Mouse (Mus musculus) embryonic facial prominence, embryonic 10.5 days (tissue): ENCODE results near the gene Ppm1n. TPM values are rescaled to one million over a fixed set of nuclear protein-coding genes. Genes with fewer than 3 reads are reported as not detected.

Source experiments
- DNase-seq: peaks from one replicate; pipeline ENCODE4 v3.0.0-alpha.2; 2017; ENCODE audit warnings: low spot score
- H3K27ac ChIP-seq: fragments of 300-500 bp; sonication (generic); replicated peaks from 2 replicates; pipeline ENCODE4 v1.5.1; 2016; ENCODE audit warnings: mild to moderate bottlenecking
- H3K27me3 ChIP-seq: fragments of 300-500 bp; sonication (generic); replicated peaks from 2 replicates; pipeline ENCODE4 v1.6.1; 2016; ENCODE audit warnings: low read depth, mild to moderate bottlenecking; ENCODE audit not compliant: poor library complexity, severe bottlenecking
- H3K36me3 ChIP-seq: fragments of 300-500 bp; sonication (generic); replicated peaks from 2 replicates; pipeline ENCODE4 v1.6.1; 2016; ENCODE audit warnings: mild to moderate bottlenecking, moderate library complexity
- H3K4me1 ChIP-seq: fragments of 300-500 bp; sonication (generic); 2 replicates; pipeline ENCODE4 v1.6.1; 2016
- H3K4me3 ChIP-seq: fragments of 300-500 bp; sonication (generic); 2 replicates; pipeline ENCODE4 v1.5.1; 2016; ENCODE audit warnings: mild to moderate bottlenecking, moderate library complexity
- H3K9me3 ChIP-seq: fragments of 300-500 bp; sonication (generic); 2 replicates; pipeline ENCODE4 v1.6.1; 2016; ENCODE audit warnings: mild to moderate bottlenecking
- WGBS: fragments of 180-500 bp; shearing (Covaris S2); methylation state at CpG from one replicate; pipeline ENCODE4 v1.1.7; 2016; 5-methylcytosine and 5-hydroxymethylcytosine counted together
- polyA plus RNA-seq: library from polyadenylated mRNA; unstranded; fragments of >200 nt; fragmentation: Nextera tagmentation; extraction: Ambion mirVana; gene quantifications from 2 replicates; pipeline ENCODE4 v1.2.1, GENCODE M21; 2016

The Ppm1n gene
- polyA plus RNA-seq, 1 experiment from 2014 or later = not detected

DNA sequence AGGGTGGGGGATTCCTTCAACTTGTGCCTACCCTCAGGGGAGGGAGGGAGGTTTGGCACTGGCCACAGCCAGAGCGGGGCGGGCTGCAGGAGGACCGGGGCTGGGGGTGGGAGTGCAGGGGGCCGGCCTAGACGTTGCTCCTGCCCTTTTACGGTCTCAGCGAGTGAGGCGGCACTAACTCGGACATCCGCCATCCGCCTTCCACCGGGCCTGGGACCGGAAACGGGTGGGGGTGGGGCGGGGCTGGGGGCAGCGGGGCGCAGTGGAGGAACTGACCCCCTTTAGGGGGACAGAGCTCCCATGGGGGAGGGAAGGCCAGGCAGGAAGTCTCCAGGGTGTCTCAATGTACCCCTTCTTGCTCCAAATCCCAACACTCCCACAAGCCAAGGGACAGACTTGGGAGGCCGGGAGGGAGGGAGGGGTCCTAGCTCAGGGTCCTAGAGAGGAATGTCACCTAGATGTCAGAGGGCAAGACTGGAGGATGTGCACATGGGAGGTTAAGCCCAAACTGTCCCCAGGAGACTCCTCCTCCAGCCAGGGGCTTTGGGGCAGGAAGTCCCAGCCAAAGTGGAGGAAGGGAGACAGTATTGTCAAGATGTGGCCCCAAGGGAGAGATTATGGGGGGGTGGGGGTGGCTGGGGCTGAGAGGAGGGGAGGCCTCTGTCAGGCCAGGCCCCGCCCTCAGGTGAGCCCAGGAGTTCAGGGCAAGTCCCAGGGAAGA, 10.0 kb downstream of the Ppm1n start:
- H3K27me3 ChIP-seq = 0 out of 2 replicates have a peak, but pooled peaks cover 1% of the 10 kb centered on the region
- peak overlapping the region; percentile 75 for H3K4me3 ChIP-seq
- peak; percentile 78 for DNase-seq
- no peaks in the 10 kb centered on the region for H3K9me3 ChIP-seq
- peak overlapping the region; percentile 90 for H3K27ac ChIP-seq
- WGBS = under 1% methylated on average over 19 of the region's 19 CpGs
- H3K36me3 ChIP-seq = peaks cover 34% of the 10 kb centered on the region
- H3K4me1 ChIP-seq = peaks cover 46% of the 10 kb centered on the region

DNA sequence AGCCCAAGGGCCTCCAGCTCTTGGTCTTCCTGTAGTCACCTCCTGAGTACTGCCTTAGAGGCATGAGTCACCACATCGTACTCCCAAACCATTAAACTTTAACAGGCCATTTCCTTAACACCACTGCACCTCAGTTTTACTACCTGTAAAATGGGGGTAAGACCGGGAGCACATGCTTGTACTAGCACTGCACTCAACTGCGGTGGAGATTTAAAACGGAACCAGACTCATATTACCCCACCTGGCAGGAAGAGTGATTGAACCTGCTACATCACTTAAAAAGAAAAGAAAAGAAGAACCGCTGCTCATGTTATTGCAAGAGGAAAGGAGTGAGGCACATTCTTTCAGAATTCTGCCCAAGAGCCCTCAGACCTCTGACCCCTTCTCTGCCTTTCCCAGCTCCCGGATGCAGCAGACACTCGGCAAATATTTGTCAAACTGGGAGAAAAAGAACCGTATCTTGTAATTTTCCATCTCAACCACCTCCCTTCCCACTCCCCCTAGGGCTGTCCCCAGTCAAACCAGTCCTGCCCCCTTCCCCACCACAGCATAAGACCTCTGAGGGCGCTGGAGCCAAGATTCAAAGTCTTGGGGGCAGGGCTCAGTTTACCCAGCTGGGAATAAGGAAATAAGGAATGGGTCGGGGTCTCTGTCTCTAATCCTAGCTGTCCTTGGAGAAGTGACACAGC, 10.7 kb downstream of the Ppm1n start:
- DNase-seq = peak; percentile 21
- WGBS = 39% methylated on average over 10 of the region's 10 CpGs
- Histone ChIP-seq H3K4me1 (peaks cover 46% of the 10 kb centered on the region), H3K27ac (peak overlapping the region; percentile 90), H3K36me3 (peaks cover 42% of the 10 kb centered on the region), H3K27me3 (no peaks in the 10 kb centered on the region), H3K9me3 (no peaks in the 10 kb centered on the region), H3K4me3 (peak overlapping the region; percentile 75)

GRCm38 (mm10) chr7:19267051-19267450, 12.8 kb downstream of the Ppm1n start:
- Histone ChIP-seq H3K4me1 (peaks cover 40% of the 10 kb centered on the region), H3K9me3 (no peaks in the 10 kb centered on the region), H3K27ac (no peak overlapping the region), H3K36me3 (peaks cover 63% of the 10 kb centered on the region), H3K4me3 (no peak overlapping the region), H3K27me3 (no peaks in the 10 kb centered on the region)
- WGBS = 75% methylated on average over 10 of the region's 10 CpGs
- no peak for DNase-seq

- H3K36me3 ChIP-seq = peaks cover 71% of the 10 kb centered on the region
- 85% methylated on average over 10 of the region's 10 CpGs for WGBS
- no peak overlapping the region for H3K27ac ChIP-seq
- H3K27me3 ChIP-seq = no peaks in the 10 kb centered on the region
- DNase-seq = no peak
- no peak overlapping the region for H3K4me3 ChIP-seq
- H3K4me1 ChIP-seq = peaks cover 40% of the 10 kb centered on the region
- H3K9me3 ChIP-seq = no peaks in the 10 kb centered on the region
Observed at GRCm38 (mm10) chr7:19265928-19266822, 13.7 kb downstream of the Ppm1n start.

- H3K4me1 ChIP-seq = peaks cover 32% of the 10 kb centered on the region
- H3K9me3 ChIP-seq = no peaks in the 10 kb centered on the region
- peaks cover 82% of the 10 kb centered on the region for H3K36me3 ChIP-seq
- no peak for DNase-seq
- no peak overlapping the region for H3K4me3 ChIP-seq
- 86% methylated on average over 7 of the region's 7 CpGs for WGBS
- no peaks in the 10 kb centered on the region for H3K27me3 ChIP-seq
- no peak overlapping the region for H3K27ac ChIP-seq
Observed at GRCm38 (mm10) chr7:19265147-19265546, 14.7 kb downstream of the Ppm1n start.

GRCm38 (mm10) chr7:19258336-19258735, 21.5 kb downstream of the Ppm1n start:
- no peak for DNase-seq
- no peaks in the 10 kb centered on the region for H3K9me3 ChIP-seq
- H3K27me3 ChIP-seq = no peaks in the 10 kb centered on the region
- peaks cover 86% of the 10 kb centered on the region for H3K36me3 ChIP-seq
- peaks cover 6% of the 10 kb centered on the region for H3K4me1 ChIP-seq
- 81% methylated on average over 3 of the region's 3 CpGs for WGBS
- H3K27ac ChIP-seq = no peak overlapping the region
- H3K4me3 ChIP-seq = no peak overlapping the region

DNA sequence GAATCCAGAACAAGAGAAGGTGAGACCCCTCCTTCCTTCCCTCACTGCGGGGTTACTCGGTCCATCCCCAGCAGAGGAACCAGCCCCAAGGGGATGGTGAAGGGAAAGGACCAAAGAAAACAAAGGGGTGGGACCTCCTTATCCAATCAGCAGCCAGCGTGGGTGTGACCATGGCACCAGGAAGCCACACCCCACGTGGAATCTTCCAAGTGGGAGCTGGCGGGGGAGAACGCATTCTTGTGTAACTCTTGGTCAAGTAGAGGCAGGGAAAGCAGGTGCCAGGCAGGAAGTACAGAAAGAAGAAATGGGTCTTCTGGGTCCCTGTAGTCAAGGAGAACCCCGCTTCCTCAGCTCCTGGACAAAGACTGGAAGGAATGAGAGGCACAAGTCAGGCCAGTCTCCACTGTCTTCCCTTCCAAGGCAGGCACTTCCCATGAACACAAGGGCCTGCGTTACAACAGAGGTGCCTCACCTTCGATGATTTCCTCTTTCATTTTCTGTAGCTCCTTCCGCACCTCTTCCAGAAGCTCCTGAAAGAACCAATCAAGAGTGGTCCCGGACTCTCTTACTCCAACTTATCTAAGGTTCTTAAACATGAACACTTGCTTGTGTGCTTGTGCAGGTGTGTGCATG, 22.4 kb downstream of the Ppm1n start:
- peaks cover 78% of the 10 kb centered on the region for H3K36me3 ChIP-seq
- H3K27ac ChIP-seq = no peak overlapping the region
- DNase-seq = peak; percentile 74
- no peaks in the 10 kb centered on the region for H3K9me3 ChIP-seq
- no peaks in the 10 kb centered on the region for H3K27me3 ChIP-seq
- 0 out of 2 replicates have a peak overlapping the region, but pooled peaks have one; percentile 23 for H3K4me3 ChIP-seq
- H3K4me1 ChIP-seq = peaks cover 6% of the 10 kb centered on the region
- WGBS = 34% methylated on average over 11 of the region's 11 CpGs

DNA sequence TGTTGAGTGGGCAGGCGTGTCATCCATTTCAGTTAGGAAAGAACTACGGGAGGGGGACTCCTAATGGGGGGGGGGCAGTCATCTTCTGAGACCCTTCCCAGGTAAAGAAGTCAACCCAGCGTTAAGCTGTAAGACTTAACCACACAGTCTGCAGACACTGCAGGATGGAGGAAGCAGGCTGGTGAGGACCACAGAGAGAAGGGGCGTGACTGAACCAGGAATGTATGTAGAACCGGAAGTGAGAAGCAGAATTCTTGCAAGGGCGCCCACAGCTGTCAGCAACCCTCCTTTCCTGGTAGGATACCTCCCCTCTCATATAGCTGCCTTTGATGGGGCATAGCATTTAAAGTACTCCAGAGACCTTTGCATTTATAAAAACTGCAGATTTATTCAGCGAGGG, 23.3 kb downstream of the Ppm1n start:
- 86% methylated on average over 7 of the region's 7 CpGs for WGBS
- H3K36me3 ChIP-seq = peaks cover 69% of the 10 kb centered on the region
- peaks cover 6% of the 10 kb centered on the region for H3K4me1 ChIP-seq
- DNase-seq = no peak
- H3K27me3 ChIP-seq = no peaks in the 10 kb centered on the region
- no peaks in the 10 kb centered on the region for H3K9me3 ChIP-seq
- H3K27ac ChIP-seq = no peak overlapping the region
- no peak overlapping the region for H3K4me3 ChIP-seq

DNA sequence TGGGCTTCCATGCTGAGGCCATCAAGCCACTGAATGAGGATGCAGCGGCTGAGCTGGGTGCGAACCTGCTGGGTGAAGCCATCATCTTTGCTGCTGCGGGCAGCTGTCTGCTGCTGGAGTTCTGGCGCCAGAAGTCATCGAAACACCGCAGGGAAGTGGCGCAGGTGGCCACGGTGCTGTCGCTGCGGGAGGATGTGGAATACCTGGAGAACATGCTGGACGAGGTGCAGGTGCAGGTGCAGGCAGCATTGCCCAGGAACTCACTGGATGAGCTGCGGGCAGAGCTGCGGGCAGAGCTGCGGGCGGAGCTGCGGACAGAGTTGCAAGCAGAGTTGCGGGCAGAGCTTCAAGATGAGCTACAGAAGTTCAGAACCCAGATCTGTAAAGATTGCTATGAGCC, 24.5 kb downstream of the Ppm1n start:
- Histone ChIP-seq H3K9me3 (no peaks in the 10 kb centered on the region), H3K27ac (no peak overlapping the region), H3K27me3 (no peaks in the 10 kb centered on the region), H3K4me3 (no peak overlapping the region), H3K36me3 (peaks cover 57% of the 10 kb centered on the region), H3K4me1 (peaks cover 6% of the 10 kb centered on the region)
- DNase-seq = no peak
- 86% methylated on average over 17 of the region's 17 CpGs for WGBS

- H3K4me3 ChIP-seq = no peak overlapping the region
- H3K27ac ChIP-seq = no peak overlapping the region
- no peak for DNase-seq
- peaks cover 40% of the 10 kb centered on the region for H3K36me3 ChIP-seq
- 65% methylated on average over 5 of the region's 5 CpGs for WGBS
- peaks cover 6% of the 10 kb centered on the region for H3K4me1 ChIP-seq
- H3K9me3 ChIP-seq = no peaks in the 10 kb centered on the region
- H3K27me3 ChIP-seq = no peaks in the 10 kb centered on the region
Observed at GRCm38 (mm10) chr7:19253437-19253836, 26.4 kb downstream of the Ppm1n start.

- DNase-seq = no peak
- WGBS = 83% methylated on average over 4 of the region's 4 CpGs
Observed at GRCm38 (mm10) chr7:19252078-19252477, 27.8 kb downstream of the Ppm1n start.

GRCm38 (mm10) chr7:19247511-19247910, 32.4 kb downstream of the Ppm1n start:
- no peak overlapping the region for H3K4me3 ChIP-seq
- no peak overlapping the region for H3K27ac ChIP-seq
- peaks cover 44% of the 10 kb centered on the region for H3K36me3 ChIP-seq
- 95% methylated on average over 2 of the region's 2 CpGs for WGBS
- no peak for DNase-seq
- no peaks in the 10 kb centered on the region for H3K9me3 ChIP-seq
- no peaks in the 10 kb centered on the region for H3K27me3 ChIP-seq
- H3K4me1 ChIP-seq = no peaks in the 10 kb centered on the region

More at GRCm38 (mm10) chr7:19252078-19252477, 27.8 kb downstream of the Ppm1n start:
- Histone ChIP-seq H3K36me3 (peaks cover 34% of the 10 kb centered on the region), H3K4me3 (no peak overlapping the region), H3K27me3 (no peaks in the 10 kb centered on the region), H3K9me3 (no peaks in the 10 kb centered on the region), H3K27ac (no peak overlapping the region), H3K4me1 (no peaks in the 10 kb centered on the region)
